Mouse (Mus musculus): Measurements from ENCODE around the gene Slfn14. TPM values are rescaled to one million over a fixed set of nuclear protein-coding genes. Genes with fewer than 3 reads are reported as not detected.
A peak's percentile ranks its signal among the peaks of the same experiment; 100 is the strongest.

The Slfn14 gene
- polyA plus RNA-seq, 1 experiment from 2014 or later: not detected

GRCm38 (mm10) chr11:83292251-83292587 lies 5.7 kb upstream of the Slfn14 start:
- peak overlapping the region; percentile 82 for H3K4me2 ChIP-seq (ENCODE audit: low read length)
- H3K27ac ChIP-seq (ENCODE audit: low read length): peak overlapping the region; percentile 47; the same call in 1 of the 2 replicates
- peak overlapping the region; percentile 66 for H3K9ac ChIP-seq (ENCODE audit: low read depth, low read length)
- no peaks in the 10 kb centered on the region; the same call in 1 of the 2 replicates for H3K36me3 ChIP-seq (ENCODE audit: control insufficient read depth, insufficient read depth, low read length)
- H3K27me3 ChIP-seq (ENCODE audit: control insufficient read depth, insufficient read depth, low read depth, low read length): no peaks in the 10 kb centered on the region
- 1% methylated on average over 5 of the region's 5 CpGs for WGBS
- 0 out of 2 replicates have a peak, but pooled peaks have one; percentile 3 for ATAC-seq
- peak overlapping the region; percentile 58 for H3K4me3 ChIP-seq (ENCODE audit: low read depth, low read length)
- no peaks in the 10 kb centered on the region for H3K9me3 ChIP-seq (replicated peaks; ENCODE audit: control insufficient read depth, low read length, poor library complexity, severe bottlenecking)
- peaks cover 33% of the 10 kb centered on the region for H3K4me1 ChIP-seq (ENCODE audit: control insufficient read depth, insufficient read depth, low read length)

- Histone ChIP-seq H3K27ac (ENCODE audit: low read length) (peak overlapping the region; percentile 78), H3K36me3 (ENCODE audit: control insufficient read depth, insufficient read depth, low read length) (no peaks in the 10 kb centered on the region; the same call in 1 of the 2 replicates), H3K9me3 (replicated peaks; ENCODE audit: control insufficient read depth, low read length, poor library complexity, severe bottlenecking) (no peaks in the 10 kb centered on the region), H3K4me1 (ENCODE audit: control insufficient read depth, insufficient read depth, low read length) (peaks cover 27% of the 10 kb centered on the region), H3K9ac (ENCODE audit: low read depth, low read length) (peak overlapping the region; percentile 67), H3K4me3 (ENCODE audit: low read depth, low read length) (peak overlapping the region; percentile 58), H3K4me2 (ENCODE audit: low read length) (peak overlapping the region; percentile 82), H3K27me3 (ENCODE audit: control insufficient read depth, insufficient read depth, low read depth, low read length) (no peaks in the 10 kb centered on the region)
- peak; percentile 99 for ATAC-seq
- WGBS: under 1% methylated on average over 38 of the region's 38 CpGs
These were observed 5.1 kb upstream of the Slfn14 start for GRCm38 (mm10) chr11:83291375-83292250.

- no peaks in the 10 kb centered on the region for H3K36me3 ChIP-seq (ENCODE audit: control insufficient read depth, insufficient read depth, low read length)
- H3K4me2 ChIP-seq (ENCODE audit: low read length): no peak overlapping the region
- WGBS: 91% methylated on average over 2 of the region's 2 CpGs
- no peak for ATAC-seq
- H3K27me3 ChIP-seq (ENCODE audit: control insufficient read depth, insufficient read depth, low read depth, low read length): no peaks in the 10 kb centered on the region
- H3K4me1 ChIP-seq (ENCODE audit: control insufficient read depth, insufficient read depth, low read length): peaks cover 22% of the 10 kb centered on the region
- no peak overlapping the region for H3K4me3 ChIP-seq (ENCODE audit: low read depth, low read length)
- H3K9ac ChIP-seq (ENCODE audit: low read depth, low read length): no peak overlapping the region
- no peak overlapping the region for H3K27ac ChIP-seq (ENCODE audit: low read length)
- no peaks in the 10 kb centered on the region for H3K9me3 ChIP-seq (replicated peaks; ENCODE audit: control insufficient read depth, low read length, poor library complexity, severe bottlenecking)
These were observed 3.1 kb upstream of the Slfn14 start for GRCm38 (mm10) chr11:83289633-83290032.

- Histone ChIP-seq H3K9ac (ENCODE audit: low read depth, low read length) (no peak overlapping the region), H3K36me3 (ENCODE audit: control insufficient read depth, insufficient read depth, low read length) (no peaks in the 10 kb centered on the region), H3K4me1 (ENCODE audit: control insufficient read depth, insufficient read depth, low read length) (peaks cover 19% of the 10 kb centered on the region), H3K4me3 (ENCODE audit: low read depth, low read length) (no peak overlapping the region), H3K9me3 (replicated peaks; ENCODE audit: control insufficient read depth, low read length, poor library complexity, severe bottlenecking) (no peaks in the 10 kb centered on the region), H3K27ac (ENCODE audit: low read length) (no peak overlapping the region), H3K4me2 (ENCODE audit: low read length) (no peak overlapping the region), H3K27me3 (ENCODE audit: control insufficient read depth, insufficient read depth, low read depth, low read length) (no peaks in the 10 kb centered on the region)
- 94% methylated on average over 5 of the region's 5 CpGs for WGBS
- no peak for ATAC-seq
These were observed 2.5 kb upstream of the Slfn14 start for GRCm38 (mm10) chr11:83289036-83289435.

- no peak overlapping the region for H3K4me2 ChIP-seq (ENCODE audit: low read length)
- WGBS: 95% methylated on average over 4 of the region's 4 CpGs
- no peak overlapping the region for H3K4me3 ChIP-seq (ENCODE audit: low read depth, low read length)
- H3K27me3 ChIP-seq (ENCODE audit: control insufficient read depth, insufficient read depth, low read depth, low read length): no peaks in the 10 kb centered on the region
- H3K36me3 ChIP-seq (ENCODE audit: control insufficient read depth, insufficient read depth, low read length): no peaks in the 10 kb centered on the region
- no peaks in the 10 kb centered on the region for H3K9me3 ChIP-seq (replicated peaks; ENCODE audit: control insufficient read depth, low read length, poor library complexity, severe bottlenecking)
- peaks cover 2% of the 10 kb centered on the region; the same call in 1 of the 2 replicates for H3K4me1 ChIP-seq (ENCODE audit: control insufficient read depth, insufficient read depth, low read length)
- ATAC-seq: no peak
- H3K9ac ChIP-seq (ENCODE audit: low read depth, low read length): no peak overlapping the region
- H3K27ac ChIP-seq (ENCODE audit: low read length): no peak overlapping the region
These were observed 899 bp downstream of the Slfn14 start for GRCm38 (mm10) chr11:83285627-83286026.

- WGBS: 66% methylated on average over 2 of the region's 2 CpGs
- ATAC-seq: no peak
- Histone ChIP-seq H3K9ac (ENCODE audit: low read depth, low read length) (no peak overlapping the region), H3K27ac (ENCODE audit: low read length) (no peak overlapping the region), H3K4me2 (ENCODE audit: low read length) (no peak overlapping the region), H3K27me3 (ENCODE audit: control insufficient read depth, insufficient read depth, low read depth, low read length) (no peaks in the 10 kb centered on the region), H3K4me3 (ENCODE audit: low read depth, low read length) (no peak overlapping the region), H3K36me3 (ENCODE audit: control insufficient read depth, insufficient read depth, low read length) (no peaks in the 10 kb centered on the region), H3K9me3 (replicated peaks; ENCODE audit: control insufficient read depth, low read length, poor library complexity, severe bottlenecking) (no peaks in the 10 kb centered on the region), H3K4me1 (ENCODE audit: control insufficient read depth, insufficient read depth, low read length) (no peaks in the 10 kb centered on the region)
These were observed 4.4 kb downstream of the Slfn14 start for GRCm38 (mm10) chr11:83282084-83282483.

- no peak overlapping the region for H3K4me3 ChIP-seq (ENCODE audit: low read depth, low read length)
- H3K9me3 ChIP-seq (replicated peaks; ENCODE audit: control insufficient read depth, low read length, poor library complexity, severe bottlenecking): no peaks in the 10 kb centered on the region
- H3K27ac ChIP-seq (ENCODE audit: low read length): no peak overlapping the region
- no peak for ATAC-seq
- no peak overlapping the region for H3K9ac ChIP-seq (ENCODE audit: low read depth, low read length)
- no peaks in the 10 kb centered on the region for H3K36me3 ChIP-seq (ENCODE audit: control insufficient read depth, insufficient read depth, low read length)
- H3K4me2 ChIP-seq (ENCODE audit: low read length): no peak overlapping the region
- H3K4me1 ChIP-seq (ENCODE audit: control insufficient read depth, insufficient read depth, low read length): no peaks in the 10 kb centered on the region
- H3K27me3 ChIP-seq (ENCODE audit: control insufficient read depth, insufficient read depth, low read depth, low read length): no peaks in the 10 kb centered on the region
- 80% methylated on average over 6 of the region's 6 CpGs for WGBS
These were observed 6.8 kb downstream of the Slfn14 start for GRCm38 (mm10) chr11:83279691-83280090.

GRCm38 (mm10) chr11:83279024-83279423 lies 7.5 kb downstream of the Slfn14 start:
- WGBS: 83% methylated on average over 4 of the region's 4 CpGs
- Histone ChIP-seq H3K4me3 (ENCODE audit: low read depth, low read length) (no peak overlapping the region), H3K36me3 (ENCODE audit: control insufficient read depth, insufficient read depth, low read length) (no peaks in the 10 kb centered on the region), H3K4me2 (ENCODE audit: low read length) (no peak overlapping the region), H3K27me3 (ENCODE audit: control insufficient read depth, insufficient read depth, low read depth, low read length) (no peaks in the 10 kb centered on the region), H3K9ac (ENCODE audit: low read depth, low read length) (no peak overlapping the region), H3K27ac (ENCODE audit: low read length) (no peak overlapping the region), H3K9me3 (replicated peaks; ENCODE audit: control insufficient read depth, low read length, poor library complexity, severe bottlenecking) (no peaks in the 10 kb centered on the region), H3K4me1 (ENCODE audit: control insufficient read depth, insufficient read depth, low read length) (no peaks in the 10 kb centered on the region)
- no peak for ATAC-seq

GRCm38 (mm10) chr11:83276251-83276650 lies 10.3 kb downstream of the Slfn14 start:
- Histone ChIP-seq H3K9me3 (replicated peaks; ENCODE audit: control insufficient read depth, low read length, poor library complexity, severe bottlenecking) (no peaks in the 10 kb centered on the region), H3K9ac (ENCODE audit: low read depth, low read length) (no peak overlapping the region), H3K36me3 (ENCODE audit: control insufficient read depth, insufficient read depth, low read length) (no peaks in the 10 kb centered on the region), H3K27me3 (ENCODE audit: control insufficient read depth, insufficient read depth, low read depth, low read length) (no peaks in the 10 kb centered on the region), H3K27ac (ENCODE audit: low read length) (no peak overlapping the region), H3K4me2 (ENCODE audit: low read length) (no peak overlapping the region), H3K4me3 (ENCODE audit: low read depth, low read length) (no peak overlapping the region), H3K4me1 (ENCODE audit: control insufficient read depth, insufficient read depth, low read length) (no peaks in the 10 kb centered on the region)
- WGBS: 71% methylated on average over 7 of the region's 7 CpGs
- ATAC-seq: no peak

Data from midbrain, embryonic 16.5 days (tissue).